Mouse (Mus musculus) cerebellum, postnatal 14 days (tissue): ENCODE measurements at regions not wholly inside any gene's neighbourhood (a gene's known extent, or its start where the extent isn't known, plus 50 kb on each side); places are given as distances from the start of the nearest gene placed in this dataset.

ENCODE experiments used
- DNase-seq, 2 experiments: peaks; one replicate each; pipeline ENCODE4 v3.0.0; 2021; ENCODE audit warnings: mixed read lengths in 2 of 2

DNA sequence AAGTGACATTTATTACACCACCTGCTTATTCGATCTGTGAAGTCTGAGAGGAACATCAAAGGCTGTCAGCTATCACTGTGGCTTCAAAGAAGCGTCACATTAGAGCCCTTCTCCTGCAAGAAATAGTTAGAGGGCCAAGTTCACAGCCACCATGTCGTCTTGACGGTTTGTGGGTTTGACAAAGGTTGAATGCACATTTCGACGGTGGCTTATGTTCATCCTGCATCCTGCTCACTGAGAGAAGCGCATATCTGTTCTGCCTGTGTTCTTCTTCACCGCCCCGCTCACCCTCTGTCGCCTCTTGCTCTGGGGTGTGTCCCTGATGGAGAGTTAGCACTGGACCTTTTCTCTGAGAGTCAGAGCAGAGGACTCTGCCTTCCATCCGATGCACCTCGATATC lies 67.2 kb upstream of the 1700021F07Rik start:
- DNase-seq = no peak

DNA sequence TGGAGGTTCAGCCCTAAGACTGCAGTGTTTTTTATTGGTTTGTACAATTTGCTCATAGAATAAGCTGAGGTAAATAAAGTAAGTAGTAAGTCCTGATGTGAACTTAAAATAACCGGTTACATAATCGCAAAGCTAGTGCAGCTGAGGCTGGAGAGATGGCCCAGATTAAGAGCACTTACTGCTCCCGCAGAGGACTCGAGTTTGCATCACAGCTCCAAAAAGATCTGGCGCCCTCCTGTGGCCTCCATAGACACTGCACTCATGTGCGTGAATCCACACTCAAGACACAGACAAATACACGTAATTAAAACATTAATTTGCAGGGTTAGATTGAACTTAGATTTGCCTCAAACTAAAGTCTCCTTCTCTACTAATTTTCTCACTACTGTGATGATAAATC lies 66.3 kb upstream of the 1700021F07Rik start:
- no peak for DNase-seq

DNA sequence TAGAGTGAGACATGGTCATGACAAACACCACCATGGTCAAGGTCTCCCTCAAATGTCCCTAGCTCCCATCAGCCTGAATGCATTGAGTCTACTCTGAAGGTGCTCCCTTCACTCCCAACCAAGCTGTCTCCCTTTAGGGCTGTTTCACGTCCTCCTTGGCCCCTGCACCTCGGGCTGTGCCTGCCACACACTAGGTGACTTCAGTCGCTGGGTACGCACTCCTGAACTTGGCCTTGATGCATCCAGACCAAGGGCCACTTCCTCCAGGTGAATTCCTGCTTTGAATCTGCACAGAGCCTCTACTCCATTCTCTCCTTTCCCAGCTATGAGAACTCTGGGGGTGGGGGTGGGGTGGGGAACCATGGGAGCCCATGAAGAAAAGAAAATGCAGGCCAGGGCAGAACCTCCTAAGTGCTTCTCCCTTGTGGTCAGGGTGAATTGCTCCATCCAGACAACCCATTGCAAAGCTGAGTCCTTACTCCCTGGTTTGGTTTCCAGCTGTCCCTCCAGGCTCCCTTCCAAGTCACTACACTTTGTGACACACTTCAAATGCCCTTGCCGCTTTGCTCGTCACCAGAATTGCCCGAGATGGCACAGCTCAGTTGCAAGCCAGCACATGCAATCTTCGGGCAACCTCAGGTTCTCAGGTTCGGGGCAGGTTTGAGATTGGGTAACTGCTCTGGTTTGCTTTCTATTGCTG lies 65.3 kb upstream of the 1700021F07Rik start:
- no peak for DNase-seq

DNA sequence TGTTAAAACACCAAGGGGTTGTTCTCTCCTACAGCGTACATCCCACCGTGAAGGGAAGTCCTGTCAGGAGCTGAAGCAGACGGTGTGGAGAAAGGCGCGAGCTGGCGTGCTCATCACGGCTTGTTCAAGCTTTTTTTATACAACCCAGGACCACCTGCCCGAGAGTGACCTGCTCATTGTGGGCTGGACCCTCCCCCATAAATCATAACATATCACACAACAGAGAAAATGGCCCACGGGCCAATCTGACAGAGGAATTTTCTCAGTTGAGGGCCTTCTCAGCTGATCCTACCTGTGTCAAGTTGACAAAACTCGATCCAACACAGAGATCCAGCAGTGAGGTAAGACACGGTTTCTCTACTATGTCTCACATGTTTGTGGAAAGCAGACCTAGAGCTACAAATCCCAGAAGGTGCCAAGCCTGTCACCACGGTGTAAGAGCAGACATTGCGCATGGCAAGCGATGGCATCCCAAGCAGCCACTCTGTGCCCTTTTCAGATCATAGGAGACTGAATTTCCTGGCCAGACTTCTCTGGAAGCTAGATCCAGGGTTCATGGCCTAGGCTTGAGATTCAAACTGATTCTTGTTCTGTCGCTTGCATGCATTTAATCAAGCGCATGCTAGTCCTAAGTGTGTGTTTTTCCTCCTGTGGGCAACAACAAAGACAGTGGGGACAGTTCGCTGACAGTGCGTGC lies 64.6 kb upstream of the 1700021F07Rik start:
- DNase-seq = no peak

DNA sequence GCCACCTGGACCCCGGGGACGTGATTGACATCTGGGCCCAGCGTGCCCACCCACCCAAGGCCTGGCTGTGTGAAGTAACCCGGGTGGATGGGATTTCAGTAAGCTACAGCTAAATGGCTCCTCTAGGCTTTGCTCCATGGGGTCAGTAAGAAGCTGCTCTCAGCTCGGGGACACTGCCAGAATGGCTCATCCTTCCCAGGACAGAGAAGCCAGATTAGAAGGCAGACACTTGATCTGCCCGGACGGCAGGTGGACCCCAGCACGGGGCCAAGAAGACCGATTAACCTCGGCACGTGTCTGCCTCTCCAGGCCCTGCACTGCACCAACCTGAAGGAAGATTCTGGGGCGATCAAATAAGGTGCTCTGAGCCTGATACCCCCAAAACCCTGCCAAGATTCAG lies 63.5 kb upstream of the 1700021F07Rik start:
- DNase-seq = peak; percentile 29 to 36

DNA sequence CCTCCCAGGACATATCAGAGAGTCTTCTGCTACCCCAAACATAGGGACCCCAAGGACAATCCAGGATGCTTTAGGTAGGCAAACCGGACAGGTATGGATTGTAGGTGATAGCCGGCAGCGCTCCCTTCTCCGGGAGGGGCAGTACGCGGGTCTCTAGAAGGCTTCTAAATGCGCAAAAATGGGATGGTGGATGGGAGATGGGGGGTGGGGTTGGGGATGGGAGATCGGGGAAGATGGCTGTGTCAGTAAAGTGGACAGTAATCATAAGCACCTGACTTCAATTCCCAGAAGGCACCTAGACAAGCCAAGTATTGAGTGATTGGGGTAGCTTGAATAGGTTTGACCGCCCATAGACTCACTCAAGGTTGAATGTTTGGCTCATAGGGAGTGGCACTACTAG lies 59.1 kb upstream of the 1700021F07Rik start:
- DNase-seq = no peak

DNA sequence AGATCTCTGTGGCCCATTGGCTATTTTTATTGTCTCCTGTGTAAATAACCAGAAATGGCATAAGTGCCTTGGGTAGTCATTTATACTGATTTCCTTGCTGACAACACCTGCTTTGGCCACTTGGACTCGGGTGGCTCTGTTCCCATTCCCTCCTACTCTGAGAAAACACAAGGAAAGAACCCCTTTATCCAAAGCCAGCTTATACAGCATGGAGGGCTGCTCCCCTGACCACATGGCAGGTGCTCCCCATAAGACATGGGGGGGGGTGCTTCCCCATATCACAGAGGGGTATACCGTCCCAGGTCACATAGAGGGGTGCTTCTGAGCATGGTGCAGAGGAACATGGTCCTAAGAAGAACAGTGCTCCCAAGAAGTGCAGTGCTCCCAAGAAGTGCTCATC lies 57.8 kb upstream of the 1700021F07Rik start:
- DNase-seq = no peak

DNA sequence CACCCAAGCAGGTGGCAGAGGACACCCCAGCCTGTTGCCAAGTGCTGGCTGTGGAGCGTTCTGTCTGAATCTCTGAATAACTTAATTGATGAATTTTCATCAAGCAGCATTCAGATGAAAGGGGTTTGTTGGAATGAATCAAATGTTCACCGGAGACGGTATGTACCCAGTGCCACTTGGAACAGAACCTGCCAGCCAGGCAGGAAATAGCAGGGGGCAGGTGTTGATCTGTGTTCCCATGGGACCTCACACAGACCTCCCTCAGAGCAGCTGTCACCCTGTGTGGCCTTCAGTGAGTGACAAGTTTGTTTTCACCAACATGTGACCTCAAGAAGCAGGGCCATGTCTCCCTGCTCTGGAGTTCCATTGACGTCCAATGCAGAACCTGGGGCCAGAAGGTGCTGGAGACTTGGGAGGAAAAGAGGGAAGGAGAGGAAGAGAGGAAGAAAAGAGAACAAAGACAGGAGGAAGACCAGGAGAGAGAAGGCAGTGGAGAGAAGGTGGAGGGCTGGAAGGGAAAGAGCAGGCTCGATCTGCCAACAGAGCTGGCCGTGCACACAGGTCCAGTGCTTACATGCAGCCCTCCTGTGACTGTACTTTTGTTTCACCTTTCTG lies 57.3 kb upstream of the 1700021F07Rik start:
- no peak for DNase-seq

DNA sequence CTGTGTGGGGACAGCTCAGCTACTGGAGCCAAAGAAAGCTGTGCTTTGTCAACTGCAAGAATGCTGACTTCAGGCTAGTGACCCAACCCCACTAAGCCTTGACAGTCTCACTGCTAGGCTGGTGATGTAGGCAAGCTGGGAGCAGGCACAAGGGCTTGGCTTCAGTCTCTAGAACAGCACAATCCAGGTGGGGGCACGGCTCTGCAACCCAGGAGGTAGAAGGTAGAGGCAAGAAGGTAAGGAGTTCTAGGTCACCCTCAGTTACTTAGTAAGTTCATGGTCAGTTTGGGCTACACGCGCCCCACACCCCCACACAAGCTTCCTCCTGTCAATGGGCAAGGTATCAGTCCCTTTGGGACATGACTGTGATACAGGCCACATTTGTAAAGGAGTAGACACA lies 54.2 kb upstream of the 1700021F07Rik start:
- DNase-seq = no peak

DNA sequence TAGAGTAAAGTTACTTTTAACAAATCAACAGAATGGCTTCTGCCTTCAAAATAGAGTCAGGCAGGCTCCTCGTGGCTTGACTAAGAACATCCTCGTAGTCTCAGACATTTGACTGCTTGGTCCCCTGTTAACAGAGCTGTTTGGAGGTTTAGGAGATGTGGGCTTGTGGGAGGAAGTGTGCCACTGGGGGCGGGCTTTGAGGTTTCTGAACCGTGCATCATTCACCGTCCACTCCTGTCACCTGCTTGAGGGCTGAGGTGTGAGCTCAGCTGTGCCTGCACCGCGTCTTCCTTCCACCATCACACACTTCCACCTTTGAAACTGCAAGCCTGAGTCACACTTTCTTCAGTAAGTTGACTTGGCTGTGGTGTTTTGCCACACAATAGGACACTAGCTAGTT lies 52.6 kb upstream of the 1700021F07Rik start:
- DNase-seq = no peak
